Mouse (Mus musculus) liver, embryonic 12.5 days (tissue): ENCODE measurements around the gene Upk3bl. TPM values are rescaled to one million over a fixed set of nuclear protein-coding genes. Genes with fewer than 3 reads are reported as not detected.
"Not testable (repeated sequence)": the region's sequence is repeated elsewhere in the genome, so short reads cannot be mapped to it uniquely, and the experiment has no call there.

Experiments used
- ATAC-seq: fragments of 200-750 bp; cut with Nextera tagmentation; 2 replicates; pipeline ENCODE4 v1.8.0; 2017; ENCODE audit warnings: moderate number of reproducible peaks, mild to moderate bottlenecking, moderate library complexity
- H3K27ac ChIP-seq: fragments of 300-500 bp; sonication (generic); 2 replicates; pipeline ENCODE4 v1.5.1; 2016; ENCODE audit warnings: mild to moderate bottlenecking
- H3K27me3 ChIP-seq: fragments of 300-500 bp; sonication (generic); replicated peaks from 2 replicates; pipeline ENCODE4 v1.6.1; 2016; ENCODE audit warnings: mild to moderate bottlenecking, moderate library complexity
- H3K36me3 ChIP-seq: fragments of 300-500 bp; sonication (generic); 2 replicates; pipeline ENCODE4 v1.6.1; 2016; ENCODE audit warnings: mild to moderate bottlenecking, moderate library complexity
- H3K4me1 ChIP-seq: fragments of 300-500 bp; sonication (generic); 2 replicates; pipeline ENCODE4 v1.6.1; 2016
- H3K4me2 ChIP-seq: fragments of 300-500 bp; sonication (generic); 2 replicates; pipeline ENCODE4 v1.6.1; 2016; ENCODE audit warnings: mild to moderate bottlenecking, moderate library complexity
- H3K4me3 ChIP-seq: fragments of 300-500 bp; sonication (generic); 2 replicates; pipeline ENCODE4 v1.5.1; 2016; ENCODE audit warnings: mild to moderate bottlenecking, moderate library complexity
- H3K9ac ChIP-seq: fragments of 300-500 bp; sonication (generic); 2 replicates; pipeline ENCODE4 v1.6.1; 2016; ENCODE audit warnings: mild to moderate bottlenecking, moderate library complexity
- H3K9me3 ChIP-seq: fragments of 300-500 bp; sonication (generic); replicated peaks from 2 replicates; pipeline ENCODE4 v1.6.1; 2016; ENCODE audit warnings: mild to moderate bottlenecking, moderate library complexity
- WGBS: fragments of 180-500 bp; shearing (Covaris S2); methylation state at CpG from one replicate; pipeline ENCODE4 v1.1.7; 2016; ENCODE audit not compliant: insufficient replicate concordance; 5-methylcytosine and 5-hydroxymethylcytosine counted together
- polyA plus RNA-seq: library from polyadenylated mRNA; unstranded; fragments of >200 nt; fragmentation: Nextera tagmentation; extraction: Ambion mirVana; gene quantifications from 2 replicates; pipeline ENCODE4 v1.2.1, GENCODE M21; 2016

The Upk3bl gene
- polyA plus RNA-seq, 1 experiment from 2014 or later: 0.14 TPM

- WGBS: 52% methylated on average over 4 of the region's 4 CpGs
- ATAC-seq: no peak
- H3K4me1 ChIP-seq: peaks cover 9% of the 10 kb centered on the region; the same call in 1 of the 2 replicates
- H3K27ac ChIP-seq: no peak overlapping the region
- H3K27me3 ChIP-seq: no peaks in the 10 kb centered on the region
- no peak overlapping the region for H3K4me3 ChIP-seq
- H3K9me3 ChIP-seq: no peaks in the 10 kb centered on the region
- no peak overlapping the region for H3K9ac ChIP-seq
- H3K36me3 ChIP-seq: peaks cover 30% of the 10 kb centered on the region
- no peak overlapping the region for H3K4me2 ChIP-seq
Measured at GRCm38 (mm10) chr5:136034868-136035267, 19.4 kb upstream of the Upk3bl start.

- no peaks in the 10 kb centered on the region for H3K9me3 ChIP-seq
- no peak overlapping the region for H3K4me3 ChIP-seq
- no peak for ATAC-seq
- H3K27ac ChIP-seq: no peak overlapping the region
- H3K36me3 ChIP-seq: peaks cover 26% of the 10 kb centered on the region
- no peaks in the 10 kb centered on the region for H3K27me3 ChIP-seq
- peaks cover 9% of the 10 kb centered on the region; the same call in 1 of the 2 replicates for H3K4me1 ChIP-seq
- no peak overlapping the region for H3K9ac ChIP-seq
- 42% methylated on average over 1 of the region's 1 CpGs for WGBS
- H3K4me2 ChIP-seq: no peak overlapping the region
Measured at GRCm38 (mm10) chr5:136035285-136035684, 19.0 kb upstream of the Upk3bl start.

GRCm38 (mm10) chr5:136036667-136037066 lies 17.6 kb upstream of the Upk3bl start:
- WGBS: 43% methylated on average over 1 of the region's 1 CpGs
- Histone ChIP-seq H3K4me3 (no peak overlapping the region), H3K27ac (no peak overlapping the region), H3K4me1 (peaks cover 17% of the 10 kb centered on the region), H3K9me3 (no peaks in the 10 kb centered on the region), H3K27me3 (no peaks in the 10 kb centered on the region), H3K4me2 (no peak overlapping the region), H3K9ac (no peak overlapping the region), H3K36me3 (peaks cover 13% of the 10 kb centered on the region)
- no peak for ATAC-seq

- ATAC-seq: no peak
- no peaks in the 10 kb centered on the region for H3K9me3 ChIP-seq
- 42% methylated on average over 17 of the region's 17 CpGs for WGBS
- no peak within 1 kb of the TSS for H3K27ac ChIP-seq
- H3K27me3 ChIP-seq: no peaks in the 10 kb centered on the region
- no peak within 1 kb of the TSS for H3K9ac ChIP-seq
- no peak within 1 kb of the TSS for H3K4me2 ChIP-seq
- H3K36me3 ChIP-seq: no peaks in the 10 kb centered on the region
- no peak within 1 kb of the TSS for H3K4me3 ChIP-seq
- H3K4me1 ChIP-seq: peaks cover 17% of the 10 kb centered on the region
Measured at GRCm38 (mm10) chr5:136038258-136039214, 15.8 kb upstream of the Upk3bl start, which contains the start of gene Upk3b. TSS of gene Upk3b (plus strand) at chr5:136038496.

- Histone ChIP-seq H3K9ac (no peak overlapping the region), H3K4me3 (no peak overlapping the region), H3K4me1 (peaks cover 17% of the 10 kb centered on the region), H3K36me3 (no peaks in the 10 kb centered on the region), H3K9me3 (no peaks in the 10 kb centered on the region), H3K27ac (no peak overlapping the region), H3K27me3 (peaks cover 6% of the 10 kb centered on the region), H3K4me2 (no peak overlapping the region)
- WGBS: 23% methylated on average over 5 of the region's 5 CpGs
- peak; percentile 23; the same call in 1 of the 2 replicates for ATAC-seq
Measured at GRCm38 (mm10) chr5:136040210-136040609, 14.1 kb upstream of the Upk3bl start.

- WGBS: 30% methylated on average over 2 of the region's 2 CpGs
- H3K27me3 ChIP-seq: peaks cover 6% of the 10 kb centered on the region
- no peaks in the 10 kb centered on the region for H3K36me3 ChIP-seq
- no peaks in the 10 kb centered on the region for H3K9me3 ChIP-seq
- ATAC-seq: 0 out of 2 replicates have a peak, but pooled peaks have one; percentile 21
- no peak overlapping the region for H3K9ac ChIP-seq
- H3K27ac ChIP-seq: no peak overlapping the region
- peaks cover 17% of the 10 kb centered on the region for H3K4me1 ChIP-seq
- no peak overlapping the region for H3K4me2 ChIP-seq
- H3K4me3 ChIP-seq: no peak overlapping the region
Measured at GRCm38 (mm10) chr5:136041260-136041659, 13.0 kb upstream of the Upk3bl start.

- no peak overlapping the region for H3K27ac ChIP-seq
- no peaks in the 10 kb centered on the region for H3K9me3 ChIP-seq
- peaks cover 17% of the 10 kb centered on the region for H3K4me1 ChIP-seq
- H3K4me2 ChIP-seq: no peak overlapping the region
- 87% methylated on average over 8 of the region's 8 CpGs for WGBS
- no peaks in the 10 kb centered on the region for H3K36me3 ChIP-seq
- no peak overlapping the region for H3K4me3 ChIP-seq
- H3K9ac ChIP-seq: no peak overlapping the region
- peaks cover 6% of the 10 kb centered on the region for H3K27me3 ChIP-seq
- no peak for ATAC-seq
Measured at GRCm38 (mm10) chr5:136041666-136042065, 12.6 kb upstream of the Upk3bl start.

GRCm38 (mm10) chr5:136044865-136045264 lies 9.4 kb upstream of the Upk3bl start:
- Histone ChIP-seq H3K4me2 (no peak overlapping the region), H3K27me3 (peaks cover 6% of the 10 kb centered on the region), H3K27ac (no peak overlapping the region), H3K9me3 (no peaks in the 10 kb centered on the region), H3K4me1 (peaks cover 9% of the 10 kb centered on the region), H3K4me3 (no peak overlapping the region), H3K9ac (no peak overlapping the region), H3K36me3 (no peaks in the 10 kb centered on the region)
- no peak for ATAC-seq
- WGBS: 55% methylated on average over 13 of the region's 13 CpGs

GRCm38 (mm10) chr5:136045408-136045807 lies 8.9 kb upstream of the Upk3bl start:
- Histone ChIP-seq H3K36me3 (no peaks in the 10 kb centered on the region), H3K4me2 (no peak overlapping the region), H3K27ac (no peak overlapping the region), H3K27me3 (peaks cover 6% of the 10 kb centered on the region), H3K9ac (no peak overlapping the region), H3K9me3 (no peaks in the 10 kb centered on the region), H3K4me3 (no peak overlapping the region), H3K4me1 (peaks cover 9% of the 10 kb centered on the region)
- WGBS: 40% methylated on average over 9 of the region's 9 CpGs
- no peak for ATAC-seq

- no peak overlapping the region for H3K4me2 ChIP-seq
- ATAC-seq: no peak
- peaks cover 6% of the 10 kb centered on the region for H3K27me3 ChIP-seq
- no peaks in the 10 kb centered on the region for H3K36me3 ChIP-seq
- 3% methylated on average over 10 of the region's 10 CpGs for WGBS
- no peak overlapping the region for H3K27ac ChIP-seq
- H3K4me1 ChIP-seq: peaks cover 6% of the 10 kb centered on the region
- no peak overlapping the region for H3K4me3 ChIP-seq
- H3K9ac ChIP-seq: no peak overlapping the region
- H3K9me3 ChIP-seq: no peaks in the 10 kb centered on the region
Measured at GRCm38 (mm10) chr5:136045987-136046386, 8.3 kb upstream of the Upk3bl start.

- H3K9ac ChIP-seq, ATAC-seq, H3K9me3 ChIP-seq, H3K27me3 ChIP-seq, H3K4me3 ChIP-seq, H3K27ac ChIP-seq, H3K4me1 ChIP-seq, H3K36me3 ChIP-seq, H3K4me2 ChIP-seq: not testable (repeated sequence)
Measured at GRCm38 (mm10) chr5:136048541-136048940, 5.8 kb upstream of the Upk3bl start.

- Histone ChIP-seq H3K36me3 (no peaks in the 10 kb centered on the region), H3K4me3 (no peak overlapping the region), H3K27me3 (no peaks in the 10 kb centered on the region; the same call in 1 of the 2 replicates), H3K4me1 (no peaks in the 10 kb centered on the region), H3K27ac (no peak overlapping the region), H3K4me2 (no peak overlapping the region), H3K9me3 (no peaks in the 10 kb centered on the region), H3K9ac (no peak overlapping the region)
- WGBS: 54% methylated on average over 6 of the region's 6 CpGs
- ATAC-seq: no peak
Measured at GRCm38 (mm10) chr5:136049926-136050325, 4.4 kb upstream of the Upk3bl start.
